Mouse (Mus musculus): Measurements from ENCODE around the gene Nln. TPM values are rescaled to one million over a fixed set of nuclear protein-coding genes. Genes with fewer than 3 reads are reported as not detected.

Nln gene
- polyA plus RNA-seq, 1 experiment from 2014 or later, result 22.1 TPM

DNA sequence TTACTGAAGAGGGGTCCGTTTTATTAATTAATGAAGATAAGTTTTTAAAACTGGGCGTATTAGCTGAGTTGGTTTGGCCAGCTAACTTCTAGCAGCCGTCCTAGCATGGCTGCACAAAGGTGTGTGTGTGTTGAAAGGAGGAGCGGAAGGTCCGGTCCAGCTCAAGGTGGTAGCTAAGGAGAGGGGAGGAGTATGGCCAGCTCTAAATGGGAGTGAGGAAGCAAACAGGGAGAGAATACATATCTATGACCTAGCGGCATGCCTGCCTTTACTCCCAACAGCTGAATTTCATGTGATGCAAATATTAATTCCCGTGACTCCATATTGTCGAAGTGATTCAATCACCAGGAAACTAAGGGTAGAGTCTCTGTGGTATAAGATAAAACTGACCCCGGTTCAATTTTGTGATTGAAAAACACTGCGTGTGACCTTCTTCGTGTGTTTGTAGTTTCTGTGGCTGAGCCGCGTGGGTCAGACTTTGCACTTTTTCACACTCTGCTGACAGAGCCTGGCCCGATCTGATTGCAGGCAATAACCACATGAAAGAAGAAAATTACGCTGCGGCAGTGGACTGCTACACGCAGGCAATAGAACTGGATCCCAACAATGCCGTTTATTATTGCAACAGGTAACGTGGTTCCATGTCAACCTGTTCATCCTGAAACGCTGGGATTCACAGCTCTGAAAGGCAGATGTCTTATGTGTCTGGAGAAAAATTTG, 14.4 kb upstream of the Nln start:
- H3K4me1 ChIP-seq (replicated peaks; ENCODE audit: control insufficient read depth, insufficient read depth, low read length), result no peaks in the 10 kb centered on the region
- H3K4me2 ChIP-seq (ENCODE audit: low read depth, low read length), result no peak overlapping the region
- no peaks in the 10 kb centered on the region for H3K9me3 ChIP-seq (ENCODE audit: control insufficient read depth, low read length)
- H3K9ac ChIP-seq (ENCODE audit: low read length), result no peak overlapping the region
- no peak for ATAC-seq (ENCODE audit: low read depth)
- H3K4me3 ChIP-seq (ENCODE audit: low read length), result no peak overlapping the region
- no peaks in the 10 kb centered on the region for H3K27me3 ChIP-seq (ENCODE audit: control insufficient read depth, insufficient read depth, low read depth, low read length)
- H3K36me3 ChIP-seq (ENCODE audit: control insufficient read depth, insufficient read depth, low read length), result 0 out of 2 replicates have a peak, but pooled peaks cover 2% of the 10 kb centered on the region
- 90% methylated on average over 20 of the region's 20 CpGs for WGBS
- no peak overlapping the region for H3K27ac ChIP-seq (ENCODE audit: low read length)

DNA sequence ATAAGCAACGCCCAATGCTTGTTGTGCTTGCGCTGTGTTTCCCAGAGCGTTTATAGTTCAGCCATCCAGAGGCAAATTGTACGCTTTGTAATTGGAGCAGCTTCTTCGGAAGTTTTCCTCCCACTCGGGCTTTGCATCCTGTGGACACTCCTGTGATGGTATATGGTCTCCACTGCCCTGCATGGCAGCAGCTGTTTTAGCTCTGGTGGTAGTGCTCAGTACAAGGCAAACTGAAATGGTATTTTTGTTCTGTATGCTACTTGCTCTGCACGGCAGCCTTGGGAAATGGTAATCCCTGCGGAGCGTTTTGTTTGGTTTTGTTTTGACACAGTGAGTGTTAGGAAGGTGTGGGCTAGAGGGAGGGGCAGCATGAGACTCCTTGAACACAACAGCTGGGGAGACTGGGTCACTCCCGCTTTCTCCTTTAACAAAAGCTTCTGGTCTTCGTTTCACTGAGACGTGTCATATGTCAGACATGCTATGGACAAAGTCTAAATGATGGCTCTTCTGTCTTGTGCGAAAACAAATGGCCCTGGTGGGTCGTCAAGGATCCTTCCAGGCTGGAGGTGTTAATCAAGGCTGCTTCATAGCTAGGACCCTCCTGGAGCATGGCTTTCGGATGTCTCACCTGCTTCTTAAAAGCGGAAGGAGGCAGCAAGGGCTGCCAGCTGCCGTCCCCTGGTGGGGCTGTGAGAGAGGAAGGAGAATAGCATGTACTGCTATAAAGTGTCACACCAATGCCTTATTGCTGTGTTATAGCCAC, 12.8 kb upstream of the Nln start:
- Histone ChIP-seq H3K4me2 (ENCODE audit: low read depth, low read length) (no peak overlapping the region), H3K27ac (ENCODE audit: low read length) (no peak overlapping the region), H3K4me3 (ENCODE audit: low read length) (no peak overlapping the region), H3K9ac (ENCODE audit: low read length) (no peak overlapping the region), H3K36me3 (ENCODE audit: control insufficient read depth, insufficient read depth, low read length) (0 out of 2 replicates have a peak, but pooled peaks cover 2% of the 10 kb centered on the region), H3K9me3 (ENCODE audit: control insufficient read depth, low read length) (no peaks in the 10 kb centered on the region), H3K27me3 (ENCODE audit: control insufficient read depth, insufficient read depth, low read depth, low read length) (no peaks in the 10 kb centered on the region), H3K4me1 (replicated peaks; ENCODE audit: control insufficient read depth, insufficient read depth, low read length) (no peaks in the 10 kb centered on the region)
- no peak for ATAC-seq (ENCODE audit: low read depth)
- 55% methylated on average over 17 of the region's 17 CpGs for WGBS

DNA sequence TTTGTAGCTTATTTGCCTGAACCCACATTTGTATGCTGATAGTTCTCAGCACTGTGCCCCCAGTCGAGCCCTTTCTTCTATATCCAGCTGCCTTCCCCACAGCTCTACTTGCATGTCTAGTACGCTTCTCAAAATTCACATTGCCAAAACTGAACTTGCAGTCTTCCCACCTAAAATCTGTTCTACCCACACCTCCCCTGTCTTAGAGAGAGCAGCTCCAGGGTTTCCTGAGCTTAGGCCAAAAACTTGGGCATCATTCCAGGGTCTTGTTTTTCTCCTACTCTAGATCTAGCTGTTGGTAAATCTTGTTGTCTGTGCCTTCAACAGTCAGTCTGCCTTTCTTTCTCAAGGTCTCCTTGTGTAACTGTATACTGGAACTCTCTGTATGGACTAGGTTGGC, 5.4 kb upstream of the Nln start:
- Histone ChIP-seq H3K4me2 (ENCODE audit: low read depth, low read length) (no peak overlapping the region), H3K27me3 (ENCODE audit: control insufficient read depth, insufficient read depth, low read depth, low read length) (no peaks in the 10 kb centered on the region), H3K36me3 (ENCODE audit: control insufficient read depth, insufficient read depth, low read length) (no peaks in the 10 kb centered on the region), H3K4me1 (replicated peaks; ENCODE audit: control insufficient read depth, insufficient read depth, low read length) (0 out of 2 replicates have a peak, but pooled peaks cover 9% of the 10 kb centered on the region), H3K9ac (ENCODE audit: low read length) (no peak overlapping the region), H3K4me3 (ENCODE audit: low read length) (no peak overlapping the region), H3K9me3 (ENCODE audit: control insufficient read depth, low read length) (no peaks in the 10 kb centered on the region), H3K27ac (ENCODE audit: low read length) (no peak overlapping the region)
- ATAC-seq (ENCODE audit: low read depth), result no peak
- 87% methylated on average over 2 of the region's 2 CpGs for WGBS

DNA sequence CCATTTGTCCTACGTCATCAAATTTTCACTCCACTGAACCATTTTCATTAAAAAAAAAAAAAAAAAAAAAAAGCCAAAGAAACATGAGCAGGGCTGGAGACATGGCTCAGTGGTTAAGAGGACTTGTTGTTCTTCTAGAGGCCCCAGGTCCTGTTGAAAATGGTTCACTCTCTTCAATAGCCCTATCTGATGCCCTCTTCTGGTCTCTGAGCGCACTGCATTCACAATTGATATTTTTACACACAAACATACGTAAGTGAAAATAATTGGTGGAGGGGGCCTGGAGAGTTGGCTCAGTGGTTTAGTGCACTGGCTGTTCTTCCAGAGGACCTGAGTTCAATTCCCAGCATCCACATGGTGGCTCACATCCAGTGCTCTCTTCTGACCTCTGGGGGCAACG, 4.4 kb upstream of the Nln start:
- H3K4me3 ChIP-seq (ENCODE audit: low read length), result no peak overlapping the region

DNA sequence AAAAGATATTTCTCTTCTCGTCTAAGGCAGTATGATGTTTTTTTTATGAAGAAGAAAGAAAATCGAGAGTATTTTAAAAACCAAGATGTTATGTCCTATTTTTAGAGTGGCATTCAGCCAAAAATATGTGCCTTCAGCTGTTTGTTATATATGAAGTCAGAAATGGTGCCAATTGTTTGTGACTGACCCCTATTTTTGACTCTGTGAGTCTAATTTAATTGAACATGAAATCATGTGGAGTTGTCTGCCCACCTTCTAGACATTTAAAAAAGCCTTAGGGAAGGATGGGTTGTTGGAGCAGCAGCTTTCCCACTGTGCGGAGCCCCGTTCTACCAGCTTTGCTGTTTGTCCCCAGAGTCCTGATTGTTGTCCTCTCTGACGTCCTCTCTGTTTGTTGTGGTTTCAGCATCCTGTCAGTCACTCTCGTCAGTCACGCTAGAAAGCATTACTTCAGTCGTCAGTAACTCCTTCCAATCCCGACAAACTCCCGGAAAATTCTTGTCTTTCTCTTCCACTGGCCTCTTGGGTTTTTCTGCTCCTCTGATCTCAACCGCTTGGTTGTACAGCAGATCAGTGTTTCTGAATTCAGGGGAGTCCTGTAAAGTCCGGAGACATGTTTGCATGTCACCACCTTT, 3.0 kb upstream of the Nln start:
- no peaks in the 10 kb centered on the region for H3K27me3 ChIP-seq (ENCODE audit: control insufficient read depth, insufficient read depth, low read depth, low read length)
- no peak overlapping the region for H3K9ac ChIP-seq (ENCODE audit: low read length)
- H3K4me1 ChIP-seq (replicated peaks; ENCODE audit: control insufficient read depth, insufficient read depth, low read length), result 0 out of 2 replicates have a peak, but pooled peaks cover 12% of the 10 kb centered on the region
- no peak overlapping the region for H3K27ac ChIP-seq (ENCODE audit: low read length)
- no peak overlapping the region for H3K4me2 ChIP-seq (ENCODE audit: low read depth, low read length)
- WGBS, result 56% methylated on average over 12 of the region's 12 CpGs
- no peaks in the 10 kb centered on the region for H3K36me3 ChIP-seq (ENCODE audit: control insufficient read depth, insufficient read depth, low read length)
- H3K4me3 ChIP-seq (ENCODE audit: low read length), result no peak overlapping the region
- no peaks in the 10 kb centered on the region for H3K9me3 ChIP-seq (ENCODE audit: control insufficient read depth, low read length)
- ATAC-seq (ENCODE audit: low read depth), result no peak

More for the DNA sequence above, 4.4 kb upstream of the Nln start:
- Histone ChIP-seq H3K36me3 (ENCODE audit: control insufficient read depth, insufficient read depth, low read length) (no peaks in the 10 kb centered on the region), H3K27me3 (ENCODE audit: control insufficient read depth, insufficient read depth, low read depth, low read length) (no peaks in the 10 kb centered on the region), H3K9ac (ENCODE audit: low read length) (no peak overlapping the region), H3K9me3 (ENCODE audit: control insufficient read depth, low read length) (no peaks in the 10 kb centered on the region), H3K27ac (ENCODE audit: low read length) (no peak overlapping the region), H3K4me1 (replicated peaks; ENCODE audit: control insufficient read depth, insufficient read depth, low read length) (0 out of 2 replicates have a peak, but pooled peaks cover 9% of the 10 kb centered on the region), H3K4me2 (ENCODE audit: low read depth, low read length) (no peak overlapping the region)
- no peak for ATAC-seq (ENCODE audit: low read depth)
- WGBS, result 88% methylated on average over 4 of the region's 4 CpGs

DNA sequence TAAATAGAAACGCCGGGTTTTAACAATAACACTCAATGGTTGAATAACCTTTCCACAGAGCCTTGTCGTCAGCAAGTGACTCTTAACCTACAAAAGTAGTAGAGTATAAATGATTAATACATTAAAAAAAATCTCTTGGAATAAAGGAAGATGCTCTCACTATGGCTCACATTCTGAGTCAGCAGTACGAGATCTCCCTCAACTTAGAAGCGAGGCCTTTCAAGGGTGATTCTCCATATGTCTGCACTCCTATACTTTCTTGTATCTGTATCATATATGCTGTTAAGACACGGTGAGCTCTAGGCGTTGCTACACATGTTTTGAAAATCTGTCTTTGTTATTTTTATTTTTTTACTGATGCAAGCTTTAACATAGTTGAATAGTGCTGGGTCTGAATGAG, 1.1 kb upstream of the Nln start:
- Histone ChIP-seq H3K9me3 (ENCODE audit: control insufficient read depth, low read length) (no peaks in the 10 kb centered on the region), H3K4me1 (replicated peaks; ENCODE audit: control insufficient read depth, insufficient read depth, low read length) (0 out of 2 replicates have a peak, but pooled peaks cover 12% of the 10 kb centered on the region), H3K27ac (ENCODE audit: low read length) (no peak overlapping the region), H3K36me3 (ENCODE audit: control insufficient read depth, insufficient read depth, low read length) (no peaks in the 10 kb centered on the region), H3K27me3 (ENCODE audit: control insufficient read depth, insufficient read depth, low read depth, low read length) (no peaks in the 10 kb centered on the region), H3K4me2 (ENCODE audit: low read depth, low read length) (peak overlapping the region; percentile 97), H3K4me3 (ENCODE audit: low read length) (peak overlapping the region; percentile 93), H3K9ac (ENCODE audit: low read length) (no peak overlapping the region)
- WGBS, result 38% methylated on average over 7 of the region's 7 CpGs
- no peak for ATAC-seq (ENCODE audit: low read depth)

DNA sequence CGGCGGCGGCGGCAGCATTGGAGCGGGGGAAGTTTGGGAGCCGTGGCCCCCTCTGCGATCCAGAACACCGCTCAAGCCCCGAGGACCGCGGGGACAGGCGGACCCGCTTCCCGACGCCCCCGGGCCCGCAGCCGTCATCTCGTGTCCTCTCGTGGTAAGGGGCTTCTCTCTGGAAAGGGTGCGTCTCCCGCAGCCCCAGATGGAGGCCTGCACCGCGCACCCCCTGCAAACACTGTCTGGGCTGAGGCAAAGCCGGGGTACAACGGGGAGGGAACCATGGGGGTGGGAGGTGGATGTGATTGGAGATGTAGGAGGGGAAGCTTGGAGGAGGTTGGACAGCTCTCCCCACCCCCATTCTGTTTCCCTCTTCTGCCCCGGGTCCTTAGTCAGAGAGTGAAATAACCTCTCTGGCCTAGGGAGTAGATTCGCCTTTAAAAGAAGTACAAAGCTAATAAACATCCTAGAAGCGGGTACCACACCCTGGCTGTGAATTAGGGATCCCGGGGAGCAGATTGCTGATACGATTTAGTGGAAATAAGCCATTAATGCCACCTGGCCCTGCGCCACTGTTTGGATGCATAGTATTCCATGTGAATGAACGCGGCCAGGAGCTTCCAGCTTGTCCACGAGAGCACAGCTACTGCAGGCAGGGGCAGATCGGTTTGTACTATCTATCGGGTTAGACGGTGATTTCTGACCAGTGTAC, 555 bp upstream of the Nln start:
- H3K27ac ChIP-seq (ENCODE audit: low read length), result no peak overlapping the region
- WGBS, result 1% methylated on average over 34 of the region's 38 CpGs

DNA sequence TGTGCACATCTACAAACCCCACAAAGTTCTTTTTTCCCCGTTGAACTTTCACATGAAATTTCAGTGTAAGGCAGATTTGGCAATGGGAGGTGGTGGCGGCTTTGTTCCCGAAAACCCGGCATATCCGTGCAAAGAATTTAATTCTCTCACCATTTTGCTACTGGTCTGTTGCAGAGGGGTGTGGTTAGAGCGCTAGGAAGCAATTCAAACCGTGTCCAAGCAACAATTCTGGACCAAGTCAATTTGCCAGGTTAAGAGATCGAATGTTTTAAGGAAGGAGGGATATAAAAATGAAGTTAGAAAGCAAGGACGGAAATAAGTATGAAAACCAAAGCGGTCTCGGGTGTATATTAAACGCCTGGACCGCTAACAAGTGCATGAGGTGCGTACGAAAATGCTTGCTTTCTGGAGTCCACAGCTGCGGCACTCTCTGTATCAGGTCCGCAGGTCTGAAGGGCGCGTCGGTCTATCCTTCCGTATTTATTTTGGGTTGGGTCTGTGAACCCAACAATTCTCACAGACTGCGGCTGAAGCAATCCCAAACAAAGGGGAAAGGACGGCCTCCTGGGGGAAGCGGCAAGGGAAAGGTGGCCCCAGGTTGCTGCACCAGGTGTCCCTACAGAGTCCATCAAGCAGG, 645 bp downstream of the Nln start:
- H3K27me3 ChIP-seq (ENCODE audit: control insufficient read depth, insufficient read depth, low read depth, low read length), result no peaks in the 10 kb centered on the region
- under 1% methylated on average over 23 of the region's 24 CpGs for WGBS
- H3K36me3 ChIP-seq (ENCODE audit: control insufficient read depth, insufficient read depth, low read length), result no peaks in the 10 kb centered on the region
- ATAC-seq (ENCODE audit: low read depth), result peak; percentile 19
- H3K9ac ChIP-seq (ENCODE audit: low read length), result peak overlapping the region; percentile 80
- H3K4me2 ChIP-seq (ENCODE audit: low read depth, low read length), result peak overlapping the region; percentile 100
- H3K9me3 ChIP-seq (ENCODE audit: control insufficient read depth, low read length), result peaks cover 5% of the 10 kb centered on the region
- peak overlapping the region; percentile 93 for H3K4me3 ChIP-seq (ENCODE audit: low read length)
- H3K4me1 ChIP-seq (replicated peaks; ENCODE audit: control insufficient read depth, insufficient read depth, low read length), result 0 out of 2 replicates have a peak, but pooled peaks cover 12% of the 10 kb centered on the region
- H3K27ac ChIP-seq (ENCODE audit: low read length), result peak overlapping the region; percentile 58

More for the DNA sequence above, 555 bp upstream of the Nln start:
- H3K4me1 ChIP-seq (replicated peaks; ENCODE audit: control insufficient read depth, insufficient read depth, low read length), result 0 out of 2 replicates have a peak, but pooled peaks cover 12% of the 10 kb centered on the region
- no peaks in the 10 kb centered on the region for H3K36me3 ChIP-seq (ENCODE audit: control insufficient read depth, insufficient read depth, low read length)
- no peaks in the 10 kb centered on the region for H3K27me3 ChIP-seq (ENCODE audit: control insufficient read depth, insufficient read depth, low read depth, low read length)
- peak overlapping the region; percentile 75 for H3K9ac ChIP-seq (ENCODE audit: low read length)
- peak overlapping the region; percentile 97 for H3K4me2 ChIP-seq (ENCODE audit: low read depth, low read length)
- H3K9me3 ChIP-seq (ENCODE audit: control insufficient read depth, low read length), result no peaks in the 10 kb centered on the region
- H3K4me3 ChIP-seq (ENCODE audit: low read length), result peak overlapping the region; percentile 93
- ATAC-seq (ENCODE audit: low read depth), result peak; percentile 74

Measured in lung, embryonic 16.5 days (tissue).